Mouse (Mus musculus): Measurements from ENCODE around the gene Pskh1. TPM values are rescaled to one million over a fixed set of nuclear protein-coding genes. Genes with fewer than 3 reads are reported as not detected.

Gene Pskh1
- polyA plus RNA-seq, 2 experiments: 6.2 to 9.8 TPM

- Histone ChIP-seq H3K36me3 (replicated peaks; ENCODE audit: control insufficient read depth, insufficient read depth, low read depth) (no peaks in the 10 kb centered on the region), H3K27ac (no peak overlapping the region), H3K9ac (replicated peaks) (no peak overlapping the region), H3K4me1 (replicated peaks; ENCODE audit: control insufficient read depth in 2 of 2, insufficient read depth in 2 of 2, low read length in 1 of 2) (peaks cover 14 to 19% of the 10 kb centered on the region in 2 experiments), H3K27me3 (ENCODE audit: control insufficient read depth, insufficient read depth, low read length) (no peaks in the 10 kb centered on the region), H3K4me3 (ENCODE audit: insufficient read depth in 1 of 2, low read depth in 2 of 2, low read length in 2 of 2) (no peak overlapping the region), H3K4me2 (ENCODE audit: low read depth) (no peak overlapping the region), H3K9me3 (ENCODE audit: control insufficient read depth, low read length) (no peaks in the 10 kb centered on the region)
- WGBS (ENCODE audit: insufficient replicate concordance): 83% methylated on average over 11 of the region's 11 CpGs
- ATAC-seq (ENCODE audit: insufficient read depth) (no peak), DNase-seq (ENCODE audit: low read depth in 3 of 3, low spot score in 3 of 3) (no peak)
- TF ChIP-seq EP300 (IDR thresholded peaks at IDR 0.05; ENCODE audit: low read depth) (no peak), CTCF (IDR thresholded peaks at IDR 0.05; ENCODE audit: low read depth) (no peak)
These were observed 32.3 kb downstream of the Pskh1 start for GRCm38 (mm10) chr8:105932525-105932924.

GRCm38 (mm10) chr8:105933762-105934161 lies 33.5 kb downstream of the Pskh1 start, which contains the start of gene Ctrl:
TSS of gene Ctrl (minus strand) at chr8:105933862.
- H3K27me3 ChIP-seq (ENCODE audit: control insufficient read depth, insufficient read depth, low read length): no peaks in the 10 kb centered on the region
- H3K4me1 ChIP-seq (replicated peaks; ENCODE audit: control insufficient read depth in 2 of 2, insufficient read depth in 2 of 2, low read length in 1 of 2): peaks cover 16 to 26% of the 10 kb centered on the region in 2 experiments
- 72% methylated on average over 2 of the region's 2 CpGs for WGBS (ENCODE audit: insufficient replicate concordance)
- H3K27ac ChIP-seq: no peak within 1 kb of the TSS
- no peak within 1 kb of the TSS for H3K4me3 ChIP-seq (ENCODE audit: insufficient read depth in 1 of 2, low read depth in 2 of 2, low read length in 2 of 2)
- no peaks in the 10 kb centered on the region for H3K36me3 ChIP-seq (replicated peaks; ENCODE audit: control insufficient read depth, insufficient read depth, low read depth)
- DNase-seq (ENCODE audit: low read depth in 3 of 3, low spot score in 3 of 3) (no peak), ATAC-seq (ENCODE audit: insufficient read depth) (no peak)
- H3K9me3 ChIP-seq (ENCODE audit: control insufficient read depth, low read length): no peaks in the 10 kb centered on the region
- no peak within 1 kb of the TSS for H3K9ac ChIP-seq (replicated peaks)
- no peak for TF ChIP-seq EP300 (IDR thresholded peaks at IDR 0.05; ENCODE audit: low read depth)
- TF ChIP-seq CTCF (IDR thresholded peaks at IDR 0.05; ENCODE audit: low read depth): no peak
- H3K4me2 ChIP-seq (ENCODE audit: low read depth): no peak within 1 kb of the TSS

- no peak overlapping the region for H3K9ac ChIP-seq (replicated peaks)
- H3K4me1 ChIP-seq (replicated peaks; ENCODE audit: control insufficient read depth in 2 of 2, insufficient read depth in 2 of 2, low read length in 1 of 2): peaks cover 16 to 26% of the 10 kb centered on the region in 2 experiments
- 12% methylated on average over 6 of the region's 6 CpGs for WGBS (ENCODE audit: insufficient replicate concordance)
- H3K36me3 ChIP-seq (replicated peaks; ENCODE audit: control insufficient read depth, insufficient read depth, low read depth): no peaks in the 10 kb centered on the region
- H3K4me3 ChIP-seq (ENCODE audit: insufficient read depth in 1 of 2, low read depth in 2 of 2, low read length in 2 of 2): no peak overlapping the region
- H3K9me3 ChIP-seq (ENCODE audit: control insufficient read depth, low read length): no peaks in the 10 kb centered on the region
- H3K4me2 ChIP-seq (ENCODE audit: low read depth): peak overlapping the region; percentile 92
- no peak for ATAC-seq (ENCODE audit: insufficient read depth)
- no peaks in the 10 kb centered on the region for H3K27me3 ChIP-seq (ENCODE audit: control insufficient read depth, insufficient read depth, low read length)
- peak overlapping the region; percentile 25 for H3K27ac ChIP-seq
- TF ChIP-seq CTCF (IDR thresholded peaks at IDR 0.05; ENCODE audit: low read depth): no peak
- 0 out of 2 replicates have a peak, but pooled peaks have one; percentile 10 for TF ChIP-seq EP300 (IDR thresholded peaks at IDR 0.05; ENCODE audit: low read depth)
- DNase-seq (ENCODE audit: low read depth in 3 of 3, low spot score in 3 of 3): no peak
These were observed 34.9 kb downstream of the Pskh1 start for GRCm38 (mm10) chr8:105935105-105935504.

- H3K36me3 ChIP-seq (replicated peaks; ENCODE audit: control insufficient read depth, insufficient read depth, low read depth): no peaks in the 10 kb centered on the region
- H3K9me3 ChIP-seq (ENCODE audit: control insufficient read depth, low read length): no peaks in the 10 kb centered on the region
- WGBS (ENCODE audit: insufficient replicate concordance): 16% methylated on average over 7 of the region's 7 CpGs
- DNase-seq (ENCODE audit: low read depth in 3 of 3, low spot score in 3 of 3): no peak
- peak overlapping the region; percentile 25 for H3K27ac ChIP-seq
- no peaks in the 10 kb centered on the region for H3K27me3 ChIP-seq (ENCODE audit: control insufficient read depth, insufficient read depth, low read length)
- peak overlapping the region; percentile 92 for H3K4me2 ChIP-seq (ENCODE audit: low read depth)
- no peak for ATAC-seq (ENCODE audit: insufficient read depth)
- H3K9ac ChIP-seq (replicated peaks): 0 out of 2 replicates have a peak overlapping the region, but pooled peaks have one; percentile 9
- H3K4me1 ChIP-seq (replicated peaks; ENCODE audit: control insufficient read depth in 2 of 2, insufficient read depth in 2 of 2, low read length in 1 of 2): peaks cover 16 to 26% of the 10 kb centered on the region in 2 experiments
- peak overlapping the region; percentile 80 to 84 for H3K4me3 ChIP-seq (ENCODE audit: insufficient read depth in 1 of 2, low read depth in 2 of 2, low read length in 2 of 2)
- TF ChIP-seq EP300 (IDR thresholded peaks at IDR 0.05; ENCODE audit: low read depth) (no peak), CTCF (IDR thresholded peaks at IDR 0.05; ENCODE audit: low read depth) (no peak)
These were observed 35.8 kb downstream of the Pskh1 start for GRCm38 (mm10) chr8:105935863-105936603.

- peak overlapping the region; percentile 80 to 84 for H3K4me3 ChIP-seq (ENCODE audit: insufficient read depth in 1 of 2, low read depth in 2 of 2, low read length in 2 of 2)
- TF ChIP-seq EP300 (IDR thresholded peaks at IDR 0.05; ENCODE audit: low read depth) (no peak), CTCF (IDR thresholded peaks at IDR 0.05; ENCODE audit: low read depth) (no peak)
- ATAC-seq (ENCODE audit: insufficient read depth): peak; percentile 81
- peak; percentile 78 to 81 (median 79) for DNase-seq (ENCODE audit: low read depth in 3 of 3, low spot score in 3 of 3)
- H3K36me3 ChIP-seq (replicated peaks; ENCODE audit: control insufficient read depth, insufficient read depth, low read depth): no peaks in the 10 kb centered on the region
- no peaks in the 10 kb centered on the region for H3K9me3 ChIP-seq (ENCODE audit: control insufficient read depth, low read length)
- H3K27ac ChIP-seq: peak overlapping the region; percentile 68
- peak overlapping the region; percentile 92 for H3K4me2 ChIP-seq (ENCODE audit: low read depth)
- no peaks in the 10 kb centered on the region for H3K27me3 ChIP-seq (ENCODE audit: control insufficient read depth, insufficient read depth, low read length)
- peaks cover 16 to 26% of the 10 kb centered on the region in 2 experiments for H3K4me1 ChIP-seq (replicated peaks; ENCODE audit: control insufficient read depth in 2 of 2, insufficient read depth in 2 of 2, low read length in 1 of 2)
- H3K9ac ChIP-seq (replicated peaks): peak overlapping the region; percentile 86
- WGBS (ENCODE audit: insufficient replicate concordance): 0% methylated on average over 30 of the region's 30 CpGs
These were observed 36.7 kb downstream of the Pskh1 start for GRCm38 (mm10) chr8:105936866-105937475.

Measured in liver, embryonic 14.5 days (tissue).